Mouse (Mus musculus) brain, embryonic 14.5 days (tissue): ENCODE measurements around the gene Prkd1.

Experiments used
- CTCF ChIP-seq: fragments of 200-500 bp; IDR thresholded peaks from 2 replicates; pipeline ENCODE4 v1.5.1; 2012; ENCODE audit warnings: inconsistent platforms, mild to moderate bottlenecking, moderate library complexity, borderline replicate concordance; ENCODE audit not compliant: insufficient read depth, insufficient read length; ENCODE audit errors: extremely low read depth
- POLR2A ChIP-seq: fragments of 200-500 bp; IDR thresholded peaks from 2 replicates; pipeline ENCODE4 v1.6.1; 2012; ENCODE audit warnings: mild to moderate bottlenecking, inconsistent platforms, borderline replicate concordance; ENCODE audit not compliant: poor library complexity, insufficient read depth, insufficient read length, severe bottlenecking; ENCODE audit errors: extremely low read depth

- TF ChIP-seq CTCF (no peak), POLR2A (no peak)
These were observed 108.1 kb downstream of the Prkd1 start for GRCm38 (mm10) chr12:50540793-50541192.
